ENCODE assay signal across 35 mouse cellular contexts in genomic region chr5:21388855-21389254, GRCm38 (mm10). TPM values are rescaled to one million over a fixed set of nuclear protein-coding genes. Genes with fewer than 3 reads are reported as not detected.
"Had no signal": no experiment of that assay in that cellular context is flagged by ENCODE, and none has a peak within 500 bp of the region (broad histone marks: within the 10 kb centered on the region; RNA-seq: fewer than 3 reads in every experiment).

No protein-coding gene starts in this region.

- H3K27me3 ChIP-seq: limb, embryonic 13.5 days; limb, embryonic 15.5 days; liver, embryonic 12.5 days; liver, embryonic 13.5 days; liver, embryonic 15.5 days; lung, embryonic 15.5 days; megakaryocyte, embryonic 14.5 days; midbrain, embryonic 12.5 days; midbrain, embryonic 13.5 days; midbrain, embryonic 15.5 days had no signal

- H3K4me1 ChIP-seq: liver, embryonic 13.5 days; midbrain, embryonic 10.5 days; midbrain, embryonic 13.5 days; midbrain, embryonic 15.5 days had no signal

- DNase-seq: left cerebral cortex, postnatal 4 days; liver; liver, embryonic 13.5 days; liver, postnatal 0 days; lung, adult 18-20 months; lung, adult 2 months; lung, embryonic 14.5 days; lung, postnatal 10 days; lung, postnatal 14 days; lung, postnatal 36 days; lung, postnatal 4 days; midbrain, embryonic 14.5 days had no signal

- H3K36me3 ChIP-seq: limb, embryonic 12.5 days; limb, embryonic 13.5 days; limb, embryonic 15.5 days; liver, embryonic 12.5 days; liver, embryonic 13.5 days; liver, embryonic 15.5 days; lung, embryonic 15.5 days; midbrain, embryonic 10.5 days; midbrain, embryonic 12.5 days; midbrain, embryonic 13.5 days; midbrain, embryonic 15.5 days had no signal

- H3K9ac ChIP-seq: limb, embryonic 12.5 days; limb, embryonic 13.5 days; limb, embryonic 15.5 days; liver, embryonic 12.5 days; liver, embryonic 13.5 days; liver, embryonic 14.5 days; liver, embryonic 15.5 days; liver, postnatal 0 days; lung, embryonic 14.5 days; lung, embryonic 15.5 days; midbrain, embryonic 12.5 days; midbrain, embryonic 13.5 days; midbrain, embryonic 15.5 days had no signal

- ATAC-seq: liver, embryonic 12.5 days; liver, postnatal 0 days; lung, postnatal 0 days; midbrain, embryonic 13.5 days; midbrain, embryonic 15.5 days; midbrain, embryonic 16.5 days had no signal

- H3K9me3 ChIP-seq: limb, embryonic 12.5 days; limb, embryonic 13.5 days; limb, embryonic 15.5 days; liver, embryonic 12.5 days; liver, embryonic 13.5 days; liver, embryonic 15.5 days; lung, embryonic 15.5 days; megakaryocyte, embryonic 14.5 days; midbrain, embryonic 10.5 days; midbrain, embryonic 12.5 days; midbrain, embryonic 13.5 days; midbrain, embryonic 15.5 days had no signal

- H3K4me3 ChIP-seq: left cerebral cortex, adult 2 months; limb, embryonic 12.5 days; limb, embryonic 13.5 days; limb, embryonic 15.5 days; liver, embryonic 12.5 days; liver, embryonic 13.5 days; liver, embryonic 15.5 days; lung, embryonic 15.5 days; megakaryocyte, embryonic 14.5 days; midbrain, embryonic 10.5 days; midbrain, embryonic 12.5 days; midbrain, embryonic 13.5 days; midbrain, embryonic 15.5 days; myocyte had no signal

- H3K4me2 ChIP-seq: limb, embryonic 12.5 days; limb, embryonic 13.5 days; limb, embryonic 15.5 days; liver, embryonic 11.5 days; liver, embryonic 12.5 days; liver, embryonic 13.5 days; liver, embryonic 15.5 days; lung, embryonic 14.5 days; lung, embryonic 15.5 days; midbrain, embryonic 11.5 days; midbrain, embryonic 12.5 days; midbrain, embryonic 13.5 days; midbrain, embryonic 15.5 days had no signal

- H3K27ac ChIP-seq: left cerebral cortex, adult 2 months; limb, embryonic 12.5 days; limb, embryonic 13.5 days; limb, embryonic 15.5 days; liver, embryonic 12.5 days; liver, embryonic 13.5 days; liver, embryonic 14.5 days; liver, embryonic 15.5 days; lung, embryonic 15.5 days; macrophage; midbrain, embryonic 10.5 days; midbrain, embryonic 12.5 days; midbrain, embryonic 13.5 days; midbrain, embryonic 15.5 days had no signal

RNA-seq across cellular contexts. Expression of gene Ccdc146, which starts 35.6 kb away (rescaled TPM):
- total RNA-seq: left cerebral cortex, adult 18-20 months; liver, adult 2 months; megakaryocyte-erythroid progenitor cell, adult 5-6 weeks; monocyte, adult 5-6 weeks had no signal
- polyA plus RNA-seq: limb, embryonic 13.5 days; limb, embryonic 15.5 days; liver, adult 2 months; liver, embryonic 11.5 days; liver, embryonic 12.5 days; liver, embryonic 13.5 days; liver, embryonic 15.5 days; macrophage; midbrain, embryonic 11.5 days; myocyte had no signal
